Mouse (Mus musculus): Measurements from ENCODE around the gene Wdr1. TPM values are rescaled to one million over a fixed set of nuclear protein-coding genes. Genes with fewer than 3 reads are reported as not detected.
A peak's percentile ranks its signal among the peaks of the same experiment; 100 is the strongest.

Wdr1 gene
- polyA plus RNA-seq, 1 experiment from 2014 or later = 227 TPM

- Histone ChIP-seq H3K27me3 (ENCODE audit: control insufficient read depth, insufficient read depth, low read length) (no peaks in the 10 kb centered on the region), H3K36me3 (replicated peaks; ENCODE audit: control insufficient read depth, insufficient read depth, low read depth, low read length) (peaks cover 15% of the 10 kb centered on the region), H3K4me1 (ENCODE audit: control insufficient read depth, insufficient read depth, low read length) (no peaks in the 10 kb centered on the region), H3K27ac (replicated peaks; ENCODE audit: low read depth, low read length) (no peak overlapping the region), H3K4me3 (ENCODE audit: low read depth, low read length) (no peak overlapping the region), H3K4me2 (ENCODE audit: low read depth, low read length) (no peak overlapping the region), H3K9me3 (replicated peaks; ENCODE audit: control insufficient read depth, low read length) (no peaks in the 10 kb centered on the region), H3K9ac (replicated peaks; ENCODE audit: low read length) (no peak overlapping the region)
- no peak for DNase-seq (ENCODE audit: low spot score)
- 89% methylated on average over 4 of the region's 4 CpGs for WGBS
- ATAC-seq (replicated peaks; ENCODE audit: insufficient number of reproducible peaks, low FRiP score, low TSS enrichment, low read depth) = no peak
Measured at GRCm38 (mm10) chr5:38543496-38544217, 19.4 kb downstream of the Wdr1 start.

- Histone ChIP-seq H3K4me3 (ENCODE audit: low read depth, low read length) (no peak overlapping the region), H3K36me3 (replicated peaks; ENCODE audit: control insufficient read depth, insufficient read depth, low read depth, low read length) (peaks cover 20% of the 10 kb centered on the region), H3K4me2 (ENCODE audit: low read depth, low read length) (no peak overlapping the region), H3K27ac (replicated peaks; ENCODE audit: low read depth, low read length) (no peak overlapping the region), H3K27me3 (ENCODE audit: control insufficient read depth, insufficient read depth, low read length) (no peaks in the 10 kb centered on the region), H3K4me1 (ENCODE audit: control insufficient read depth, insufficient read depth, low read length) (no peaks in the 10 kb centered on the region), H3K9ac (replicated peaks; ENCODE audit: low read length) (no peak overlapping the region), H3K9me3 (replicated peaks; ENCODE audit: control insufficient read depth, low read length) (no peaks in the 10 kb centered on the region)
- 95% methylated on average over 3 of the region's 3 CpGs for WGBS
- ATAC-seq (replicated peaks; ENCODE audit: insufficient number of reproducible peaks, low FRiP score, low TSS enrichment, low read depth) (no peak), DNase-seq (ENCODE audit: low spot score) (no peak)
Measured at GRCm38 (mm10) chr5:38541728-38542127, 21.3 kb downstream of the Wdr1 start.

- no peak for DNase-seq (ENCODE audit: low spot score)
Measured at GRCm38 (mm10) chr5:38540898-38541297, 22.1 kb downstream of the Wdr1 start.

GRCm38 (mm10) chr5:38538508-38538907, 24.5 kb downstream of the Wdr1 start:
- no peak overlapping the region for H3K9ac ChIP-seq (replicated peaks; ENCODE audit: low read length)
- H3K9me3 ChIP-seq (replicated peaks; ENCODE audit: control insufficient read depth, low read length) = no peaks in the 10 kb centered on the region
- no peaks in the 10 kb centered on the region for H3K27me3 ChIP-seq (ENCODE audit: control insufficient read depth, insufficient read depth, low read length)
- no peak overlapping the region for H3K4me2 ChIP-seq (ENCODE audit: low read depth, low read length)
- H3K4me1 ChIP-seq (ENCODE audit: control insufficient read depth, insufficient read depth, low read length) = no peaks in the 10 kb centered on the region
- no peak overlapping the region for H3K27ac ChIP-seq (replicated peaks; ENCODE audit: low read depth, low read length)
- DNase-seq (ENCODE audit: low spot score) (no peak), ATAC-seq (replicated peaks; ENCODE audit: insufficient number of reproducible peaks, low FRiP score, low TSS enrichment, low read depth) (no peak)
- peaks cover 29% of the 10 kb centered on the region for H3K36me3 ChIP-seq (replicated peaks; ENCODE audit: control insufficient read depth, insufficient read depth, low read depth, low read length)
- no peak overlapping the region for H3K4me3 ChIP-seq (ENCODE audit: low read depth, low read length)
- WGBS = 87% methylated on average over 8 of the region's 8 CpGs

More at GRCm38 (mm10) chr5:38540898-38541297, 22.1 kb downstream of the Wdr1 start:
- Histone ChIP-seq H3K4me1 (ENCODE audit: control insufficient read depth, insufficient read depth, low read length) (no peaks in the 10 kb centered on the region), H3K27me3 (ENCODE audit: control insufficient read depth, insufficient read depth, low read length) (no peaks in the 10 kb centered on the region), H3K9ac (replicated peaks; ENCODE audit: low read length) (no peak overlapping the region), H3K4me2 (ENCODE audit: low read depth, low read length) (no peak overlapping the region), H3K9me3 (replicated peaks; ENCODE audit: control insufficient read depth, low read length) (no peaks in the 10 kb centered on the region), H3K36me3 (replicated peaks; ENCODE audit: control insufficient read depth, insufficient read depth, low read depth, low read length) (peaks cover 24% of the 10 kb centered on the region), H3K27ac (replicated peaks; ENCODE audit: low read depth, low read length) (no peak overlapping the region), H3K4me3 (ENCODE audit: low read depth, low read length) (no peak overlapping the region)
- ATAC-seq (replicated peaks; ENCODE audit: insufficient number of reproducible peaks, low FRiP score, low TSS enrichment, low read depth) = no peak
- 90% methylated on average over 1 of the region's 1 CpGs for WGBS

GRCm38 (mm10) chr5:38537845-38538244, 25.2 kb downstream of the Wdr1 start:
- Histone ChIP-seq H3K4me3 (ENCODE audit: low read depth, low read length) (no peak overlapping the region), H3K4me1 (ENCODE audit: control insufficient read depth, insufficient read depth, low read length) (no peaks in the 10 kb centered on the region), H3K9ac (replicated peaks; ENCODE audit: low read length) (no peak overlapping the region), H3K9me3 (replicated peaks; ENCODE audit: control insufficient read depth, low read length) (no peaks in the 10 kb centered on the region), H3K4me2 (ENCODE audit: low read depth, low read length) (no peak overlapping the region), H3K36me3 (replicated peaks; ENCODE audit: control insufficient read depth, insufficient read depth, low read depth, low read length) (peaks cover 32% of the 10 kb centered on the region), H3K27me3 (ENCODE audit: control insufficient read depth, insufficient read depth, low read length) (no peaks in the 10 kb centered on the region), H3K27ac (replicated peaks; ENCODE audit: low read depth, low read length) (no peak overlapping the region)
- 98% methylated on average over 4 of the region's 4 CpGs for WGBS
- no peak for DNase-seq (ENCODE audit: low spot score)
- no peak for ATAC-seq (replicated peaks; ENCODE audit: insufficient number of reproducible peaks, low FRiP score, low TSS enrichment, low read depth)

- no peak overlapping the region for H3K27ac ChIP-seq (replicated peaks; ENCODE audit: low read depth, low read length)
Measured at GRCm38 (mm10) chr5:38536822-38537221, 26.2 kb downstream of the Wdr1 start.

GRCm38 (mm10) chr5:38532084-38532483, 30.9 kb downstream of the Wdr1 start:
- Histone ChIP-seq H3K27me3 (ENCODE audit: control insufficient read depth, insufficient read depth, low read length) (no peaks in the 10 kb centered on the region), H3K4me2 (ENCODE audit: low read depth, low read length) (no peak overlapping the region), H3K4me1 (ENCODE audit: control insufficient read depth, insufficient read depth, low read length) (no peaks in the 10 kb centered on the region), H3K9ac (replicated peaks; ENCODE audit: low read length) (no peak overlapping the region), H3K4me3 (ENCODE audit: low read depth, low read length) (no peak overlapping the region), H3K27ac (replicated peaks; ENCODE audit: low read depth, low read length) (no peak overlapping the region), H3K36me3 (replicated peaks; ENCODE audit: control insufficient read depth, insufficient read depth, low read depth, low read length) (peaks cover 39% of the 10 kb centered on the region), H3K9me3 (replicated peaks; ENCODE audit: control insufficient read depth, low read length) (no peaks in the 10 kb centered on the region)
- WGBS = 77% methylated on average over 4 of the region's 4 CpGs
- ATAC-seq (replicated peaks; ENCODE audit: insufficient number of reproducible peaks, low FRiP score, low TSS enrichment, low read depth) (no peak), DNase-seq (ENCODE audit: low spot score) (no peak)

More at GRCm38 (mm10) chr5:38536822-38537221, 26.2 kb downstream of the Wdr1 start:
- H3K9ac ChIP-seq (replicated peaks; ENCODE audit: low read length) = no peak overlapping the region
- WGBS = 81% methylated on average over 3 of the region's 3 CpGs
- DNase-seq (ENCODE audit: low spot score) (no peak), ATAC-seq (replicated peaks; ENCODE audit: insufficient number of reproducible peaks, low FRiP score, low TSS enrichment, low read depth) (no peak)
- H3K36me3 ChIP-seq (replicated peaks; ENCODE audit: control insufficient read depth, insufficient read depth, low read depth, low read length) = peaks cover 37% of the 10 kb centered on the region
- no peak overlapping the region for H3K4me3 ChIP-seq (ENCODE audit: low read depth, low read length)
- H3K9me3 ChIP-seq (replicated peaks; ENCODE audit: control insufficient read depth, low read length) = no peaks in the 10 kb centered on the region
- H3K4me2 ChIP-seq (ENCODE audit: low read depth, low read length) = no peak overlapping the region
- no peaks in the 10 kb centered on the region for H3K27me3 ChIP-seq (ENCODE audit: control insufficient read depth, insufficient read depth, low read length)
- no peaks in the 10 kb centered on the region for H3K4me1 ChIP-seq (ENCODE audit: control insufficient read depth, insufficient read depth, low read length)

GRCm38 (mm10) chr5:38529724-38530428, 33.1 kb downstream of the Wdr1 start:
- Histone ChIP-seq H3K9ac (replicated peaks; ENCODE audit: low read length) (no peak overlapping the region), H3K4me1 (ENCODE audit: control insufficient read depth, insufficient read depth, low read length) (no peaks in the 10 kb centered on the region), H3K27me3 (ENCODE audit: control insufficient read depth, insufficient read depth, low read length) (no peaks in the 10 kb centered on the region), H3K27ac (replicated peaks; ENCODE audit: low read depth, low read length) (no peak overlapping the region), H3K36me3 (replicated peaks; ENCODE audit: control insufficient read depth, insufficient read depth, low read depth, low read length) (peaks cover 24% of the 10 kb centered on the region), H3K4me2 (ENCODE audit: low read depth, low read length) (no peak overlapping the region), H3K9me3 (replicated peaks; ENCODE audit: control insufficient read depth, low read length) (no peaks in the 10 kb centered on the region), H3K4me3 (ENCODE audit: low read depth, low read length) (no peak overlapping the region)
- WGBS = 78% methylated on average over 6 of the region's 6 CpGs
- ATAC-seq (replicated peaks; ENCODE audit: insufficient number of reproducible peaks, low FRiP score, low TSS enrichment, low read depth) (no peak), DNase-seq (ENCODE audit: low spot score) (peak; percentile 49)

All from embryonic facial prominence, embryonic 11.5 days (tissue).